Mouse (Mus musculus): ENCODE measurements around the gene Olfr701.

DNA sequence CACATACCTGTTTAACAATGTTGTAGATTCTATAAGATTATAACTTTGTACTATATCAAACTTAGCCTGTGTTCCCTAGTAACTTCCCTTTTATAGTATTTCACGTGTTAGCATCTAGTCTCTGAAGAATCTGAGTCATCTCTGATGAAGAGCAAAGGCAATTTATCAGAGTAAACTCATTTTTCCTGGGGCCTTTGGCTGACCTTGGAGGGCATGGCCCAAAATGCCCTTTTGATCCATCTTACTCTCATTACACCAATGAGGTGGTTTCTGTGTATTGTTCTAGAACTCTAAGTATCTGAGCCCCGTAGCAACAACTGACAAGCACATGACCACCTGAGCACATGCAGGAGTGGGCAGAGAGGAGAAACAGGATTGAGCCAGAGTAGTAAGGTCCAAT, at the start of gene Olfr701:
- TF ChIP-seq CTCF (IDR thresholded peaks at IDR 0.05), result no peak
- no peak for TF ChIP-seq EP300 (IDR thresholded peaks at IDR 0.05)

Data from lung, postnatal 0 days (tissue).